In the genomic region with DNA sequence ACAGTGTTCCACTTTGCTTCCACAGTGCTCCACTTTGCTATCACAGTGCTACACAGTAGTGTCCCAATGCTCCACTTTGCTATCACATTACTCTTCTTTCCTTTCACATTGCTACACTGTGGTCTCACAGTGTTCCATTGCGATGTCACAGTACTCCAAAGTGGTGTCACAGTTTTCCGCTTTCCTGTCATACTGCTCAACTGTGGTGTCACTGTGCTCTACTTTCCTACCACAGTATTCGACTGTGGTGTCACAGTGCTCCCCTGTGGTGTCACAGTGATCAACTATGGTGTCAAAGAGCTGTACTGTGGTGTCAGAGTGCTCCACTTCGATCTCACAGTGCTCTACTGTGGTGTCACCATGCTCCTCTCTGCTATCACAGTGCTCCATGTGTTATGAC, we compare ENCODE assay signal across 8 mouse cellular contexts.
DNase-seq lines count a peak whose midpoint lies in the region; ATAC-seq and TF ChIP-seq lines count a peak whose summit lies in the region.
"Had no signal": no experiment of that assay in that cellular context is flagged by ENCODE, and none has a peak within 500 bp of the region (broad histone marks: within the 10 kb centered on the region; RNA-seq: fewer than 3 reads in every experiment).

No protein-coding gene starts in this region.

- no peak for DNase-seq in lung, adult 2 months
- no peak for DNase-seq in lung, postnatal 14 days
- peak; percentile 36 for DNase-seq in T-cell, adult 2 months (ENCODE audit: low spot score)
- DNase-seq in lung, postnatal 25 days (ENCODE audit: low spot score): peak; percentile 38
- DNase-seq in frontal cortex, adult 2 months (ENCODE audit: extremely low spot score in 1 of 2, low spot score in 1 of 2): no peak
- DNase-seq in gastrocnemius, postnatal 14 days: no peak
- DNase-seq: embryo, embryonic 11 days had no signal

- H3K4me2 ChIP-seq in forebrain, embryonic 13.5 days: no peak overlapping the region

- no peak for TF ChIP-seq POLR2A in lung, adult 2 months (IDR thresholded peaks at IDR 0.05; ENCODE audit: borderline replicate concordance, extremely low read depth, low read depth, low read length)

- WGBS in lung, adult 2 months: 62% methylated on average over 4 of the region's 4 CpGs
- WGBS in forebrain, embryonic 13.5 days: 77% methylated on average over 4 of the region's 4 CpGs

- H3K9me3 ChIP-seq in forebrain, embryonic 13.5 days (replicated peaks): no peaks in the 10 kb centered on the region

- H3K4me3 ChIP-seq in lung, adult 2 months (replicated peaks; ENCODE audit: extremely low read depth, low read depth, low read length): no peak overlapping the region
- no peak overlapping the region for H3K4me3 ChIP-seq in forebrain, embryonic 13.5 days

- TF ChIP-seq CTCF in lung, adult 2 months (IDR thresholded peaks at IDR 0.05; ENCODE audit: insufficient read depth, low read length): peak; percentile 51

- peak; percentile 19; the same call in 1 of the 2 replicates for ATAC-seq in forebrain, embryonic 13.5 days

- H3K4me1 ChIP-seq in lung, adult 2 months (ENCODE audit: control insufficient read depth, insufficient read depth, low read length): no peaks in the 10 kb centered on the region
- no peaks in the 10 kb centered on the region for H3K4me1 ChIP-seq in forebrain, embryonic 13.5 days

- H3K27me3 ChIP-seq in forebrain, embryonic 13.5 days: no peaks in the 10 kb centered on the region

- intact Hi-C loops in gastrocnemius, postnatal 14 days (cut with DNase I; ENCODE audit: low total_unique reads): loop anchor here (10.0 kb wide), 1 partner anchor 323 kb away; no protein-coding TSS in a partner anchor

- no peak overlapping the region for H3K27ac ChIP-seq in forebrain, embryonic 13.5 days

- no peaks in the 10 kb centered on the region for H3K36me3 ChIP-seq in forebrain, embryonic 13.5 days (ENCODE audit: poor library complexity, severe bottlenecking)

- no peak overlapping the region for H3K9ac ChIP-seq in forebrain, embryonic 13.5 days

Comparison
In these comparisons a context has a peak if more than half of its experiments do, and no peak if none do; other contexts are left out.
1. DNase-seq: peak in T-cell, adult 2 months (single experiment) and lung, postnatal 25 days (single experiment); none in lung, adult 2 months (single experiment), lung, postnatal 14 days (single experiment), frontal cortex, adult 2 months (0 of 2) and gastrocnemius, postnatal 14 days (single experiment).